Mouse (Mus musculus): Measurements from ENCODE around the gene Olfr701.

Olfr701 gene

DNA sequence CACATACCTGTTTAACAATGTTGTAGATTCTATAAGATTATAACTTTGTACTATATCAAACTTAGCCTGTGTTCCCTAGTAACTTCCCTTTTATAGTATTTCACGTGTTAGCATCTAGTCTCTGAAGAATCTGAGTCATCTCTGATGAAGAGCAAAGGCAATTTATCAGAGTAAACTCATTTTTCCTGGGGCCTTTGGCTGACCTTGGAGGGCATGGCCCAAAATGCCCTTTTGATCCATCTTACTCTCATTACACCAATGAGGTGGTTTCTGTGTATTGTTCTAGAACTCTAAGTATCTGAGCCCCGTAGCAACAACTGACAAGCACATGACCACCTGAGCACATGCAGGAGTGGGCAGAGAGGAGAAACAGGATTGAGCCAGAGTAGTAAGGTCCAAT is at the start of gene Olfr701:
TSS of gene Olfr701 (plus strand) at position 301 of the 400 bp plus-strand sequence.
- no peak for DNase-seq (ENCODE audit: low spot score)

DNA sequence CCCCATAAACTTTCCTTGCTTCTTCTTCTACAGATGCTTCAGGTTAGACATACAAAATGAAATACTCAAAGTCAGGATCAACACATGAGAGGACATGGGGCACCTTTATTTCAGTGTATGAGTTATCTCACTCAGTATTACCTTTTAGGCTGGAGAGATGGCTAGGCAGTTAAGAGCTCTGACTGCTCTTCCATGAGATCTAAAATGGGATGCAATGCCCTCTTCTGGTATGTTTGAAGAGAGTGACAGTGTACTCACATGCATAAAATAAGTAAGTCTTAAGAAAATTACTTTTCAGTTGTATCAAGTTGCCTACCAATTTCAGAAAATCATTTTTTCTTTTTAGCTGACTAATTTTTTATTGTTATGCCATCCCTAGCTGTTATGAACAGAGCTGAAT is 25.6 kb upstream of the Olfr701 start:
- DNase-seq (ENCODE audit: low spot score) = no peak

DNA sequence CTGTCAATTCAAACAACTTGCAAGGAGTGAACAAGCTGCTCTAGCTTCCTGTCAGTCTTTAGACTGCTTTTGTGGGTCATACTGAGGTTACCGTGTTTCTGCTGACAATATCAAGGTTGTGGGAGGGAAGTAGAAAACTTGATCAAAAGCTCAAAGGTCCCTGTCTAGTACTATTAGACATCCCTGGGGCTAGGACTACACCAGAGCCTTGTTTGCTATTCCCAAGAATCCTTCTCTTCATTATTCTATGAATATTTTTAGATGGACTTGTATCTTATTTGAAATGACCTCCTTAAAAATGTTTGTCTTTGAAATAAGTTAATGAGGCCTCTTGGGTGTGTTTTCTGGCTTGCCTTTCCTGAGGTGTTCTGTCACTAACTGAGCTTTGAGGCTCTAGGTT is 20.8 kb upstream of the Olfr701 start, which contains the start of gene Olfr699:
TSS of gene Olfr699 (minus strand) at position 101 of the 400 bp plus-strand sequence.
- DNase-seq (ENCODE audit: low spot score) = no peak

DNA sequence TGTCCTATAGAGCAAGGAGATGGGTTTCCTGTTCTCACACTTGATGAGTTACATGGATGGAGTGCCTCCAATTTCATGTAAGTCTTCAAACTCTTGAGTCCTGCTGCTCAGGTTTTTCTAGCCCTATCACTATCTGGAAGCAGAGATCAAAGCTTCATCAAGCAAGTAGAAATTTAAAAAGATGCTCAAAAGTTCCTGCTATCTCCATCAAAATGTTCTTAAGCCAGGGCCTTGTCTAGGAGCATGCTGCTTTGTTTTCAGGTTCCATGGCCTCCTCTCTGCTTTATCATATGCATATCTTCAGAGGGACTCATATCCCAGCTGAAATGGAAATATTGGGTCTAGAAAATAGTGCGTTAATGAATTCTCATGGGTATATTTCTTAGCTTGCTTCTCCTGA is 5.2 kb upstream of the Olfr701 start, which contains the start of gene Olfr700:
TSS of gene Olfr700 (minus strand) at position 101 of the 400 bp plus-strand sequence.
- DNase-seq (ENCODE audit: low spot score) = no peak

DNA sequence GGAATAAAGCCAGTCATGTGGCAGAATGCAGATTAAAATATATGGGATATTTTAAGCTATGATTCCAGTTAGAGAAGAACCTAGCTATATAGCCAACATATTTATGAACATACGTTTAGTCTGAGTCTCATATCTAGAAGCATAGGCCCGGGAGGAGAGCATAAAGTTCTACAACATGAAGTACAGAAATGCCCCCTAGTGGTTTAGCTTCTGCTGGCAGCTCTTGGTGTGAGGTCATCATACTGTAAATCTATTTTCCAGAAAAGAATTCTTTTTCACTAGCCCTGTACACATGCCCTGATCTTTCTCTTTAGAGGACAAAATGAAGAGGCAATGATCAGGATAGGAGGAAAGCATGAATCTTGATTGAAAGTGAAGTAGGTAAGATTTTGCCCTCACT is 1.8 kb downstream of the Olfr701 start:
- no peak for DNase-seq (ENCODE audit: low spot score)

DNA sequence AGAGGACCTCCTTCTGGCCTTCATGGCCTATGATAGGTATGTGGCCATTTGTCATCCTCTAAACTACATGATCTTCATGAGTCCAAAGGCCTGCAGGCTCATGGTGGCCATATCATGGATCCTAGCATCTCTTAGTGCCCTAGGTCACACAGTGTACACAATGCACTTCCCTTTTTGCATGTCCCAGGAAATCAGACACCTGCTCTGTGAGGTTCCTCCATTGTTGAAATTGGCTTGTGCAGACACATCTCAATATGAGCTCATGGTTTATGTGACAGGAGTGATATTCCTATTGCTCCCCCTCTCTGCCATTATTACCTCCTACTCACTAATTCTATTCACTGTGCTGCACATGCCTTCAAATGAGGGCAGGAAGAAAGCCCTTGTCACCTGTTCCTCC is 4.5 kb downstream of the Olfr701 start:
- no peak for DNase-seq (ENCODE audit: low spot score)

DNA sequence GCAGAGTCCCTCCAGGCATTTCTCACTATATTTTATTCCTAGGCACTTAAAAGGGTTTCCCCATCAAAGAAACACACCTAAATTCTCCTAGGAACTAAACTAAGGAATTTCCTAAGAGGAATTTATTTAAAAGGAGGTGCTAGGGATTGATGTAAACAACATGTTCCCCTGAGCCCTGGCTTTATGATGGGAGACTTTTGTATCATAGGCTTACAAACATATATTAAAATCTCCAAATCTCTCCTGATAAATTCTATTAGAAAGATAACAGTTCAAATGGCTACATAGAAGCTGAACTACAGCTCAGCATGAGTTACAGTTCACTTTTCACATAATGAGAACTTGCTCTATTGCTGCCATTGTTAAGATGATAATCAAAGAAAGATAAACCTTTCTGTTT is 19.9 kb downstream of the Olfr701 start, which contains the start of gene Olfr702:
TSS of gene Olfr702 (minus strand) at position 101 of the 400 bp plus-strand sequence.
- no peak for DNase-seq (ENCODE audit: low spot score)

DNA sequence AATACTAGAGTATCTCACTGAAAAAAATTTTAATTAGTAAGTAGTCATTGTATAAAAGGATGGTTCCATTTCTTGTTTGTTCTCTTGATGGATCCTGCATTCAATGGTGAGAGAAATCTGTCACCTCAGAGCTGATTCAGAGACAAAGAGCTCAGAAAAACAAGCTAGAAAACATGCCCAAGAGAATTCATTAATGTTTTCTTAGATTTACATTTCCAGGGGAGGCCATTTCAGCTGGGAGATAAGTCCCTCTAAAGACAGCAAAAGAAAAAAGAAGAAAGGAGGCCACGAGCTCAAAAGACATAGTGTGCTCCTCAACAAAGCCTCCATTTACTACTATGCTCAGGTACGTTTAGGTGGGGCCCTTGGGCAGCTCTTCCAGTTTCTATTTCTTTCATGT is 29.1 kb downstream of the Olfr701 start, which contains the start of gene Olfr703:
TSS of gene Olfr703 (plus strand) at position 301 of the 400 bp plus-strand sequence.
- DNase-seq (ENCODE audit: low spot score) = no peak

DNA sequence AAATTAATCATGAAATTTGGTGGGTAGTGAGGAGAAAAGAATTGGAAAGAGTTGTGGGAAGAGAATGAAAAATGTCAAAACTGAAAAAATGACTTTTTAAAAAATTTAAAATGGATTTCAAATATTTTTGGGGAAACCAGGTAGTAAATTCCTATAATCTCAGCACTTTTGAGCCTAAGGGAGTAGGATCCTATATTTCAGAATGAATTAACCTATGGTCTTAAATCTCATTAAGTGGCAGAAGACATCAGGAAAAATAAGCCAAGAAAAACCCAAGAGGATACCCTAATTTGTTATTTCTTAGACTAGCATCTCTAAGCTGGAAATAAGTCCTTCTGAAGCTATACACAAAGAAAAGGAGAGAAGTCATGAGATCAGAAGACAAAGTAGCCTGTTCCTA is 49.0 kb downstream of the Olfr701 start, which contains the start of gene Olfr704:
TSS of gene Olfr704 (plus strand) at position 301 of the 400 bp plus-strand sequence.
- no peak for DNase-seq (ENCODE audit: low spot score)
